Mouse (Mus musculus): ENCODE results near the gene Slc34a3.

Slc34a3 gene

DNA sequence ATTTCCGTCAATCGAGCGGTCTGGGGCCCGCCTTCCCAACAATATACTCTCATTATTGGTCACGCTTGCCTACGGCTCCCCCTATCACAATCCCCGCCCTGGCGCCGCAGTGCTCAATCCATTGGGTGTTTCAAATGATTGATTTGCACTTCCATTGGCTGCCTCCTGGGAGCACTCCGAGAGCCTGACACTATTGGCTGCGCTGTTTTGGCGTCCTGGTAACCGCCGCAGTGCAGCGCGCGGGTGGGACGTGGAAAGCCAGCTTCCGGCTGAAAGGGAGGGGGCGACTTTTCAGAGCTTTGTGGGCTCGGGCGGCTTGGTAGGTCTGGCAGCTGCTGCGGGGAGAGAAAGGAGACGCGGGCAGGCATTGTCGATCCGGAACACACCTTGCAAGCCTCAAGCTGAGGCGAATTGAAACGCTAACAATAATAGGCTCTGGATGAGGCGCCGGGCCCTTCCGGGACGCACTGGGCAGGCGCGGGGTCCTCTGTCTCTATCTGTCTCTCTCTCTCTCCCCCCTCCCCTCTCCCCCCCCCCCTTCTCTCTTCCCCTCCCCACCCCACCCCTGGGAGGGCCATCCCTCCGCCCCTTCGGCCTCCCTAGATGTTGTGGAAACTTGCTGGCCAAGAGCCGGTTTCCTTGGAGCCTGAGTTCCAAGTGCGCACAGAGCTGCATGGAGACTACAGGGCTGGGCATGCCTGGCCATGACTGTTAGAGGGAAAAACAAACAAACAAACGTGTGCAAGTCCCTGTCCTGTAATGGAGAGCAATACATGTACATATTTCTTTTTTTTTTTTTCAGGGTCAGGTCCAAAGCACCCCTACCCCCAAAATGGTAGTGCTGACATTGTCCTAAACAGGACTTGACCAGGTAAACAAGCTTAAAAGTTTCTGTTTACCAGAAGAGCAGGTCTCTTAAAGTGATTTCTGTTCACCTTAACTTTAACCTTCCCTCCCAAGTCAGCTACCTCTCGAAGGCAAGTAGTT is 9.1 kb downstream of the Slc34a3 start:
- DNase-seq (ENCODE audit: low read depth) = peak; percentile 99

DNA sequence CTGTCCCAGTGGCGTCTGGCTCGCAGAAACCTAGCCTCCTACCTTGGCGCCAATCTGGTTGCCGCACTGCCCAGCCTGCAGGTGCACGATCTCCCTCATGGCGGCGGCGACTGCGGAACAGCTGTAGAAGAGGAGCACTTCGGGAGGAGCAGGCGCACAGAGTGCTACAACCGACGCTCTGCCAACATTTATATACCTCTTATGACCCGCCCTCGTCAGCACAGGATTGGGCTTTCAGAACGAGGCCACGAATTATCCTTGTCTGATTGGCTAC is 9.7 kb downstream of the Slc34a3 start, which contains the start of gene Tubb4b:
Gene Tubb4b, minus strand, starts transcription at position 211 of the 274 bp plus-strand sequence.
- DNase-seq (ENCODE audit: low read depth) = no peak

DNA sequence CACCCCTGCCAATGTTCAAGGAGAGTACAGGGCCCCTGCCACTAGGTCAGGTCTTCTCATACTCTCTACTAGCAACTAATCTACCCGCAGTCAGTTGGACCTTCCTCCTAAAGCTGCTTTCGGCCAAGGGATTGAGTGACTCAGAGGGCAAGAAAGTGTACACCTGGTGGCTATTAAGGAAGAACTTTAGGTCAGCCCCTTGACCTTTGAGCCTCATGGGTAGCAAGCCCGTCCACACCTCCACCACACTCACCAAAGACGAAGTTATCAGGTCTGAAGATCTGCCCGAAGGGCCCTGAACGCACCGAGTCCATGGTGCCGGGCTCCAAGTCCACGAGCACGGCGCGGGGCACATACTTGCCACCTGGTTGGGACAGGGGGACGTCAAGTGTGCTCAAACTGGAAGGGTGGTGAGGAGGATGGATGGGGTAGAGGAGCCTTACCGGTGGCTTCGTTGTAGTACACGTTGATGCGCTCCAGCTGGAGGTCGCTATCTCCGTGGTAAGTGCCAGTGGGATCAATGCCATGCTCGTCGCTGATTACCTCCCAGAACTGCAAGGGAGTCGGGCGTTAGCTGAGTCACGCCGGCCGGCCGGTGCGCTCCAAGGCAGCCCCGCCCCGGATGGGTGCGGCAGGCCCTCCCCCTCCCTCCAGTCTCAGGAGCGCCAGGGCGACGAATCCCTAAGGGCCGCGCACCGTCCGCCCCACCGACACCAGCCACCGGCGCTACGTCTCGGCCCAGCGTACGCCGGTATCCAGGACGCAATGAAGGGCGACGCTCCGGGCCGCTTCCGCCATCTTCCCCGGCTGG is 10.3 kb downstream of the Slc34a3 start:
- peak; percentile 86 for DNase-seq (ENCODE audit: low read depth)

DNA sequence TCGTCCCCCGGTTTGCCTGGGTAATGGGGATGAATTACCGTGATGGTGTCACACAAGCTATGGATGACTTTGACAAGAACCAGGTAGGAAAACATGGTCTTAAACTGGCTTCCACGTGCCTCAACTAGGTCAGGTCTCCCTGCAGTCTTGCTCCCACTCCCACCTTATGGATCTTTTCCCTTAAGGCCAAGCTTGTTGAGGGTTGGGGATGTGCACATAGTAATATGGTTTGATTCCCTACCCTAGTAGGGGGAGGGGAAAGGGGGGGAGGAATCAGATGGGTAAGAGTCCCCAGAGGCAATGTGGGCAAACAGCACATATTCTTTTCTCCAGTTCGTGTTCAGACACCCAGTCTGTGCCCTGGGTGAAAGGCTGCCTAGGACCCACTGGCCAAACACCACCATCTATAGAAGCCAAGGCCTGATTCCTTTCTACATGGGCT is 12.8 kb downstream of the Slc34a3 start:
- DNase-seq (ENCODE audit: low read depth) = no peak

DNA sequence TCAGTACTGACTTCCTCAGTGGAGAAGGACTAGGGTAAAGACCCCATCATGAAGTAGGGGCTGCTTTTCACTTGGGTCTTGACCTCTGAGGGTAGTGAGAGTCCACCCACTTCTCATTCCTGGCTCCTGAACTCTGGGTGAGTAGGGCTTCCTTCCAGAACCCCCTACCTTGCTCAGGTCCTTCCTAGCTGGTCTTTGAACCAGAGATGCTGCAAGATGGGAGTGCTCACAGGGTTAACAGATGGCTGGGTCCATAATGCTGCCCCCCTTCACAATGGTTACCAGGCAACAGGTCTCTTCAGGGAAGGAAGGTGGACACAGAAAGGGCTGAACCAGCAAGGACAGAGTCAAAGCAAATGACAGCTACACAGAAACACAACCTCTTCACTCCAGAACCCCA is 15.7 kb downstream of the Slc34a3 start, which contains the start of gene Fam166a:
Gene Fam166a, plus strand, starts transcription at position 301 of the 400 bp plus-strand sequence.
- DNase-seq (ENCODE audit: low read depth) = no peak

DNA sequence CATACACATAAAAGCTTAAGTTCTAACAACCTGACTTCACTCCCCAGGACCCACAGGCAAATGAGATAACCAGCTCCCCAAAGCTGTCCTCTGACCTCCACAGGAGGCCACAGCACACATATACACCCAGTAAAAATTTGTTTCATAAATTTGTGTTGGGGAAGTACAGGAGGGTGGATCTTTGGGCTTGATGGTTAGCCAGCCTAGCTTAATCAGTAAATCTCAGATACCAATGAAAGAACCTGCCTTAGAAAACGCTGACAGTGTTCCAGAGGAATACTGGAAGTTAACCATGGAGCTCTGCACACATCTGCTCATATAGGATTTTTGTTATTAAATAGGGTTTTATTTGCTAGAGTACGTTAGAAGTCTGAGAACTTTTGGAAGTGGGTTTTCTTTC is 16.5 kb downstream of the Slc34a3 start:
- DNase-seq (ENCODE audit: low read depth) = no peak

DNA sequence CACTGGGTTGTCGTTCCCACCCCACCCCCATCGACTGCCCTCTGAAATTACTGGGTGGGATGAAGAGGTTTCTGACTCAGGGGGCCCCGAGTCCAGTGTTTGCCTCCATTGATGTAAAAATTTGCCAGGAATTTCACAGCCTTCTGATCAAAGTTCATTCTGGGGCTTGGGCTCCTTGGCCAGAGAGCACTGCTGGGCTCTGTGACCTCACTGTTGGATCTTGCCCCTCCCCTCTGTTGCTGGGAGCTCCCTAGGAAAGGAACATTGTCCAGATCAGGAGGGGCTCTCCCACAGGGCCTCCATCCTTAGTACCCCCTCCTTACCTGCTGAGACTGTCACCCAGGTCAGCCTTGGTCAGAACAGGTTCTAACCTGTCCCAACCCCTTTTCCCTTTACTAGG is 19.7 kb downstream of the Slc34a3 start, which contains the start of gene Stpg3:
Gene Stpg3, minus strand, starts transcription at position 194 of the 400 bp plus-strand sequence.
- no peak for DNase-seq (ENCODE audit: low read depth)

DNA sequence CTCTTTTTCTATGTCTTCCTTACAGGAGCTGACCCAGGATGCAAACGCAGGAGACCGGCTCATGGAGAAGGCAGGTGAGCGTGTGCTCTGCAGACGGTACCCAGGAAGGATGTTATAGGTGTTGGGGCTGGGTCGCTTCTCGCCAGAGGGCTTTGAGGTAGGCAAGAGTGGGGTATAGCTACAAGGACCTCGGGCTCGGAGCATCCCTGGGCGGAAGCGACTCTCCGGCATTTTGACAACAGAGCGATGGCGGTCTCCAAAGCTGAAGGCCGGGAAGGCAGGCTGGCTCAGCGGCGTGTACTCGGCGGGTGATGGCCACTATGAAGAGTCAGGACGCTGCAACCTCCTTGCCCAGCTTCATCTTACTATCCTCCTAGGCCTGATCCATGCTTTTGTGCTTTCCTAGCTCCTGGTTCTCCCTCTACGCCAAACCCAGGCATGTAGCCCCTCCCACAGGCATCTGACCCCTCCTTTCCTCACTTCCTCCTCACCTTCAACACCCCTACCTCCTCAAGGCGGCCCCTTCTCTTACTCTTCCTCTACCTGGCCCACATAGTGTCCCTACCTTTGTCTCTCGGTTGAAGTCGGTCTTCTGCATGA is 20.8 kb downstream of the Slc34a3 start:
- DNase-seq (ENCODE audit: low read depth) = no peak

DNA sequence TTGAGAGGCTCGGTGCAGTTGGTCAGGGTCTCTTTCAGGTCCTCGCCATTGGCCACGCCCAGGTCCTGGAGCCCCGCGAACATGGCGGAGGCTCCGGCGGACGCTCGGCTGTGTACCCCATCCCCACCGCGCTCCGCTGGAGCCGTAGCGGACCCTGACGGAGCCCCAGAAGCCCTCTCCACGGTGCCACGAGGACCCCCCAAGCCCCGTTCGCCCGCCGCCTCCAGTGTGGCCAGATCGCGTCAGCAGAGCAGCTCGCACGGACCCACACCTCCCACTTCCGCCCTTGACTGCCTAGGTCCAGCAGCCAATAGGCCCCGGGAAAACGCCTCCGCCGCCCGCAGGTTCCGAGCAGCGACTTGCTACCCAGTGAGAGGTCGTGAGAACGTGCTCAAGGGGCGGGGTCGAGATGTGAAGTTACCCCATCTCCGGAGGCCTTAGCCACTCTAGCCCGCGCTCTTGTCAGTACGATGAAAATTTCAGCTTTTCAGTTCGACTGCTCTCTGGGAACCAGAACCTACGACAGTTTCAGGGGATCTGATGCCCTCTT is 23.0 kb downstream of the Slc34a3 start, which contains the start of gene Nelfb:
Gene Nelfb, minus strand, starts transcription at position 369 of the 550 bp plus-strand sequence.
- DNase-seq (ENCODE audit: low read depth) = peak; percentile 95

DNA sequence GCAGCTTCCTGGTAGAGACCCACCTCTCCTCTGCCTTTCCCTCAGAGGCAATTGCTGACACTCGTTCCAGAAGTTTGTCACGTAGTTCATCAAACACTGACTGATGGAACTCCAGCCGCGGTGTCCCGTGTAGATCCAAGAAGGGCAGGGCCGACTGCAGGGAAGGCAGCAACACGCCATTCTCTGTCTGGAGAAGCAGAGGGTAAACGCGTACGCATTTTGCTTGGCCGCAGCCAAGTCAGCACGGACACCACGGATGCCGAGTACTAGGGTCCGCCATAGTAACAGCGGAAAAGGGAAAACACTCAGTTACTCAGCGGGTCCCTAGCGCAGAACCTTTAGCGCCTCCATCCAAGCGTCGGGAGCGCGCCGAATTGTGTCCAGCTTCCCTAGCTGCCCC is 23.5 kb downstream of the Slc34a3 start:
- no peak for DNase-seq (ENCODE audit: low read depth)

DNA sequence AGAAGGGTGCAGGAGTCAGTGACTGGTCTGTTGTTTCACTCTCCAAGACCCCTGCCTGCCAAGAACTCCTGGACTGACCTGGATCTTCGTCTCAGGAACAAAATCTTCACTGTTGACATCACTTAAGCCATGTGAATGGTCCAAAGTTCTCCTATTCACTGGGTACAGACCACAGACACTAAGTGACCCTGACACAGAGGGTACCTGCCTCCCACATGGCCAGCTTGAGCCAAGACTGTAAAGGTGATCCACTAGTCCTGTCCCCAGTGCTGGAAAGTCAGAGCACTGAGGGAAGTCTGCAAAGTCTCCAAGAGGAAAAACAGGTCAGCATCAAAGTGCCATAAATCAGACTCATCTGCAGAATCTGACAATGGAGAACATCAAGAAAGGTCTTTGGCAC is 26.6 kb downstream of the Slc34a3 start:
- DNase-seq (ENCODE audit: low read depth) = no peak

DNA sequence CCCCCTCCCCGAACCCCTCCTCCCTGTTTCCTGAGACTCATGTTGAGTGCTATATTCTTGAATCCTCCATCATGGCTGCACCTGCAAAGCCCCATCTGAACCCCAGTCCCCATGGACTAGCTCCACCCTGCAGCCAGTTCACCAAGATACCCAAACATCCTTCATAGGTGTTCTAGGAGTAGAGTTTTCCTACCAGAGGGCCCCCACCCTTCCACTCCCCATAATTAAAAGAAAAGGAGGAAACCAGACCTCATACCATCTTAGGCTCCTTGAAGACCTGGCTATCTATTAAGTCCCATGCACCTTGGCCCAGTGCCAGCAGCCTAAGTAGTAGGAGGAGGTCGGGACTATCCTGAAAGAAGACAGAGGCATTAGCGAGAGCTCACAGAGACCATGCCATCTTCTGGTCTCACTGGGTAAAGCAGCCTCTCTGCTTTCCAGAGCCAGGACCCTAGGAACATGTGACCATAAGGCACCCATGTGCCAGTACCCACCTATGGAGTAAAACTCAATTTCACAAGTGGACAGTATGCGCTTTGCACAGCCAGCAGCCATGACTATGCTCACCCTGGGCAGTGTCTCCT is 30.4 kb downstream of the Slc34a3 start:
- DNase-seq (ENCODE audit: low read depth) = no peak

DNA sequence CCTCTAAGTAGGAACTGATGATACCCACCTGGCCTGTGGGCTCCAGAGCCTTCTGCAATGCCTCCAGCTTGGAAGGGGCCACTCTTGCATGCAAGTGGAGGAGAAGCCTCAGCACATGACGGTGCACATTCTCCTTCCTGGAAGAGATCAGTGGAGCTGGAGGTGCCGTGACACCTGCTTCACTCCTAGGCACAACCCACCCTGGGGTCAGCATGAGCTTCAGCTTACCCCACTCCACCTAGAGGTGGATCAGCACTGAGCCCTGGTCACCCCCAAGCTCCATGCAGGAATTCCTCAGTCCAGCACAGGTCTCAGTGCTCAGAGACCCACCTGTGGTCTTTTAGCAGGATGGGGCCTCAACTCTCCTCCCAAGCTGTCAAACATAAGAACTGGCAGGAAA is 33.5 kb downstream of the Slc34a3 start:
- no peak for DNase-seq (ENCODE audit: low read depth)

DNA sequence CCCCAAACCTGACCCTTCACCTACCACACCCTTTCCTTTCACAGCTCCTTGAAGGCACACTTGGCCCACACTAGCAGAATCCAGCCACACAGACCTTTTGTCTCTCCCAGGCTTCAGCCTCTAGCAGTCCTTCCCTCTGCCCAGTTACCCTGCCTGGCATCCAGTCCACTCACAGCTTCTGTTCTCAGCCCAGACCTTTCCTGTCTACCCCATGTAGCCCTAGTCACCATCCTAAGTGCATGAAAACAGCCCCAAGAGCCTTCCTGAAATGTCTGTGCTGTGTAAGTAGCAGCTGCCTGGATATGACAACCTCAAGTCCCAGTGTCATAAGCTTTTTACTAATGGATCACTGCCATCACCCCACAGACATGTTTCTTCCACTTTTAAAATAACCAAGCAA is 36.2 kb downstream of the Slc34a3 start:
- DNase-seq (ENCODE audit: low read depth) = no peak

DNA sequence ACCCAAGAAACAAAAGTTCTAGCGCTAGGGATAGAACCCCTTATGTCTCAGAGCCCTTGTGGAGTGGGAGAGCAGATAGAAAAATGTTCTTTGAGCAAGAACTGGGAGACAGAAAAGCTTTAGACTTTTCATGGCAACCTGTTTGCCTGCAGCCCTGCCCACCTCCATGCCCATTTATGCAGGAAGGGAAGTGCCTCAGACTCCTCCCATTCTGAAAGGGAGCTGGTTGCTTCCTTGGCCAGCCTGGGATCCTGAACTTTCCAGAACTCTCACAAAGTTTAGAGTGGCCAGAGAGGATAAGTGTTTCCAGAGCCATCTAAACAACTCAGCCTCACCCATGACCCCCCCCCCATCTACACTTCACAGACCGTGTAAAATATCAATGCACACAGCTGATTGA is 37.0 kb downstream of the Slc34a3 start:
- peak; percentile 51 for DNase-seq (ENCODE audit: low read depth)

DNA sequence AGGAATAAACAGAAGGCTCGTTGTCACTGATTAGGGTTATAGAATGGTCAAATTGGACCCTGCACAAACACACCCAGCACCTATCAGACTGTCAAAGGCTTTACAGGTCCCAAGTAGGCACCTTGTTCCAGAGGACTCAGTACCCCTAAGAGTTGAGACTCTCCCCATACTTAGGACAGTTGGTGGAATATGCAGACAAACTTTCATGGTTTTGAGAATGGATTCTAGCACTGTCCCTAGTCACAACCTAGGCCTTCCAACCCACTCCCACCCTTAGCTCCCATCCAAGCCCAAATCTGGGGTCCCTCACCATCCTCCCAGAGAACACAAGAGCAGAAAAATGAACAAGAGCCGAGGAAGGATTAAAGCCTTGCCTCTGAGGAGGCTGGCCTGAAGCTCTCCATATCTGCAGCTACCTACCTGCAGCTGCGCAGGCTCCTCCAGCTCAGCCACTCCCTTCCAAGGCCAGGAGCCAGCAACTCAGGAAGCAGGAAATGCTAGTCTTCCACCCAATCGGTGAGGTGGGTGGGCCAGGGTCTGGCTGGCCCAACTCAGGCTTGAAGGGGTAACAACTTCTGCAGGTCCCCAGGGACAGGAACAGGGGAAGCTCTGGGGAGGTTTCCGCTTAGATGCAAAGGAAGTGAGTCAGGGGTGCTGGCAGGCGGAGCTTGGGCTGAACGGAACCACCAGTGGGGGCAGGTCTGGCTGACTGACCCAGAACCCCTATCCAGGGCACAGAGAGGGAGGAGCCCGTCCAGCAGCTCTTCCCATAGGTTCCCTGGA is 37.8 kb downstream of the Slc34a3 start, which contains the start of gene Tor4a:
Gene Tor4a, minus strand, starts transcription at position 715 of the 783 bp plus-strand sequence.
- DNase-seq (ENCODE audit: low read depth) = peak; percentile 87

DNA sequence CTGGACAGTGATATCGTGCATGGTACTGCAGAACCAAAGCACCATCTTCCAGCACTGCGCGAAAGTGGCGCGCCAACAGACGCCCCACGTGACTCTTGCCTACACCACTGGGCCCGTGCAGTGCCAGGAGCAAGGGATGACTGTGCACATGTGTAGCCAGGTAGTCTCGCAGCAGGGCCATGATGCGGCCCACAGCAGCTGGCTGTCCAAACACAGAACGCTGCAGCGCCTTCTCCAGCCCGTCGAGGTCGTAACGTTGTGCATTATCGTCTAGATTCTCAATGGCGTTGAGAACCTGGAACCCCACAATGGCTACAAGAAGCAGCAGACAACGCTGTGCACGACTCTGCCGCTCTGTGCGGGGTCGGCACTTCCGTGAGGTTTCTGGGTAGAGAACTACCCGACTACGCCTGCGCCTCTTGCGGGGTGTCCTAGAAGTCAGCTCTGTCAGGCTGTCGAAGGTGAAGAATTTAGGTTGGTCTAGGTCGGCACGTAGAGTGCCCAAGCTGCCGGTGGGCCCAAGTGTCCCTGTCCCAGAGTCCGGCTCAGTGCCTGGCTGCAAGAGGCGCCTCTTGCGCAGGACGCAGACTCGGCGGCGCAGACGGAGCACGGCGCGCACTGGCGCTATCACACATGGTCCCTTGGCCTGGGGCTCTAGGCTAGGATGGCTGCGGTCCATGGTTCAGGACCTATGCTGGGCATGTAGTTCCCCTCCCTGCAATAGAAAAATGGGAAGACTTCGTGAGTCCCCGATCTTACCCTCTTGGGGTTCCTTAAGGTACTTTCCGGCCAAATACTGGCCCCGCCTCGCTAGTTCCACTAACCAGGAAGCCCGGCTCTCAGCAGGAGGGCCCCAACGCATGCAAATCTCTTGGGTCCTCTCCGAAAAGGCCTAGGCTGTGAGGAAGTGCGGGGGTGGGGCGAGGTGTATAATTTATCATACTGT is 38.7 kb downstream of the Slc34a3 start:
- DNase-seq (ENCODE audit: low read depth) = no peak

DNA sequence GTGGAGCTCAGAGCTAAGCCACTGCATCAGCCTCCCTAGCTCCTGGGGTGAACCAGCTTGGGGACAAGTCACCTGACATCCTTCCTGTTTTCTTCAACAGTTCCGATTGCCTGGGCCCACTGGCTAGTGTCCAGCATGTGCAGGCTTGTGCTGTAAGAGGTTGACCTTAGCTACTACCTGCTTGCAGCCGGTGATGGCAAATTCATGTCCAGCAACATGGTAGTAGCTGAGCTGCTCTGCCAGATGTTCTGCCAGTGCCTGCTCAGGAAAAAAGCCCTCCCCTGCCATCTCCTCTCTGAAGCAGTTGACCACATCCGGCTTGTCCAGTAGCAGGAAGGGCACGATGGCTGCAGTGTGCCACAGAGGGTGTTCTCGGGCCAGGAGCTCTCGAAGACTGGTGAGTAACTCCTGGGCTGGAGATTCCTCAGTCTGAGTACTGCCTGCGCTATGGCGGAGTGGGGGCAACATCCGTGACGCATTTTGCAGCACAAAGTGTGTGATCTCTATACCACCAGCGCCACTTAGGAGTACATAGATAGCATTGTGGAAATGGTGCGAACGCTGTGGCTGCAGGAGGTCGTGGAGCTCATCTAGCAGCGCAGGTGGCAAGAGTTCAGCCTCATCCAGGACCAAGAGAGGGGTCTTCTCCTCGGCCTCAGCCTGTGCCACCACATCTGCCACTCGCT is 39.5 kb downstream of the Slc34a3 start:
- DNase-seq (ENCODE audit: low read depth) = no peak

DNA sequence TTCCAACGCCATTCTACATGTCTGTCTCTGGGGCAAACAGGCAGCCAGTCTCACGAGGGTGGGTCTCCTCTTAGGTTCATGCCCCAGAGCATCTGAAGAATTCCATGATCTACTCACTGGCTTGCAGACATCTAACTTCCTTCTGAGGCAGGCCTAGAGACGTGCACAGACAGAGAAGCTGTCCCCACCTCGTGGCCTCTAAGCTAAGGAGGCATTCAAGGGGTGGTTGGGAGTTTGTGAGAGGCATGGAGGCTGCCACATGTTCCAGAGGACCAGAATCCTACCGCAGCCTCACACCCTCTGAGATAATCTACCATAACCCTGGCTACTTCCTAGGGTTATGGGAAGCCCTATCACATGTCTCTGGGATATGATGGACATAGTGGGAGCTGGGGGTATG is 40.2 kb downstream of the Slc34a3 start:
- DNase-seq (ENCODE audit: low read depth) = no peak
